Mouse (Mus musculus) gastrocnemius, adult 18-20 months (tissue): ENCODE results near the gene Wdcp. TPM values are rescaled to one million over a fixed set of nuclear protein-coding genes. Genes with fewer than 3 reads are reported as not detected.
"Not testable (repeated sequence)": the region's sequence is repeated elsewhere in the genome, so short reads cannot be mapped to it uniquely, and the experiment has no call there.

Source experiments
- DNase-seq: peaks from one replicate; pipeline ENCODE4 v3.0.0; 2021; ENCODE audit warnings: low spot score
- total RNA-seq, 2 experiments: library from RNA; stranded (reverse); gene quantifications; 2 replicates each; pipeline ENCODE4 v1.2.3; 2021

Wdcp gene
- total RNA-seq, 2 experiments from 2014 or later: 5.6 to 6.2 TPM

- no peak for DNase-seq
These were observed 25.8 kb downstream of the Wdcp start for GRCm38 (mm10) chr12:4868924-4869323.

GRCm38 (mm10) chr12:4871260-4871659 is 28.2 kb downstream of the Wdcp start:
- DNase-seq: no peak

- no peak for DNase-seq
These were observed 29.2 kb downstream of the Wdcp start for GRCm38 (mm10) chr12:4872273-4872672.

GRCm38 (mm10) chr12:4872983-4873477 is 29.9 kb downstream of the Wdcp start:
- no peak for DNase-seq

DNA sequence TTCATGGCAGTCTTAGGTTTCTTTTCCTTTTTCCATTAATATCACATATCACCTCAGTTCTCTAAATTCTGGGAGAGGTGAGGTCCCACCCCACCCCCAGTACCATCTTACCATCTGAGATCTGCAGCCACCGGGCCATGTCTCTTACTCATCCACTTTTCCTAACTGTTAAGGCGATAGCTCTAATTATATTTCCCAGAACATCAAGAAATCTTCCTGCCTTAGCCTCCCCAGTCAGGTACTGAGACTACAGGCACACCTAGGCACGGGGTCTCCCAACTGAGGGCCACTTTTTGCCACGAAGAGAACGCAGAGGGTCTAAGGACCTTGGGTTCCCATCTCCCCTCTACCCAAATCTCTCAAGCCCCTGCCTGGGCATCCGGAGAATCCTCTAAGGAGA is 30.4 kb downstream of the Wdcp start:
- no peak for DNase-seq

DNA sequence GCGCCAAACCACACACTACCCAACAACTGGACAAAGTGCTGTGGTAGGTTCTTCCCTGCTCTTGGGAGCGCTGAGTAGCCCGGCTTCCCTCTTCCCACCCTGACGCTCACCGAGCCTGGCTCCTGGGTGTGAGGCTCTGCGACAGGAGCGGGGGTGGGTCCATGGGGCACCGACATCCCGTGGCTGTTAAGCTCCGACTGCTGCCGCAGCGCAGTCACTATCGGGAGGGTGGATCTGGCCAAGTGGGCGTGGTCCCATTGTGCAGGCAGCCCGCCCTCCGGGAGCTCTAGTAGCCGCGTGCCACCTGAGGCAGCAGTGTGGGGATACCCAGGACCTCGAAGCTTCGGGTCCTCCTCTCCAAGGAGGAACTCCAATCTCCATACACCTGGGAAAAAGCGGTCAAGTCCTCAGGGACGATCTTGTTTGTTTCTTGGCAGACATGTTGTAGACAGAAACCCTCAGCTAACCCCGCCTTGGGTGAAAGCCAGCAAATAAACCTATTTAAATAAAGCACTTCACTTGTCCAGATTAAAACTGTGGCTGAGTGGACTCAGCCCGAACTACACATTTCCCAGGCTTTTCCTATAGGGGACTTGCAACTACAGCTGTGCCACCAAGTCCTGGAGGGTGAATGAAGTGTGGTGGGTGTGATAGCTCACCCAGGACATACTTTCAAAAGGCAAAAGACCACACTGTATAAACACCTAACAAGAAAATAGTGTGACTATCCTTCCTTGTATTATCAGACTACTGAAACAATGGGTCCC is 31.2 kb downstream of the Wdcp start, which contains the start of gene Mfsd2b:
Gene Mfsd2b, minus strand, starts transcription at position 199 of the 767 bp plus-strand sequence.
- peak; percentile 64 for DNase-seq

GRCm38 (mm10) chr12:4875623-4876022 is 32.5 kb downstream of the Wdcp start:
- DNase-seq: no peak

GRCm38 (mm10) chr12:4878296-4878783 is 35.2 kb downstream of the Wdcp start:
- DNase-seq: no peak

GRCm38 (mm10) chr12:4879048-4879447 is 35.9 kb downstream of the Wdcp start:
- DNase-seq: peak; percentile 30

DNA sequence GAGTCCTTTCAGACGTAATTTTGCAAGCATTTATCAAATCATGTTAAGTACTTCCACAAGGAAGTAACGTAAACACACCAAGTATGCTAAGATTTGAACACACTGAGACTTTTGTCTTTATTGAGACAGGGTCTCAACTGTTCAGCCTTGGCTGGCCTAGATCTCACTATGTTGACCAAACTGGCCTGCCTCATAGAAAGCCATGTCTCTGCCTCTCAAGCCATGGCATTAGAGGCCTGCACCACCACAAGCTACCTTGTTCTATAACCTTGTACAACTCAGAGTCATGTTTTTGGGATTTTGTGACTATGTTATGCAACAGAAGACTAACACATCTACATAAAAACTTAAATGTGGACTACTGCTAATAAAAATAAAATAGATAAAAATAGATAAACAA is 39.0 kb downstream of the Wdcp start:
- no peak for DNase-seq

DNA sequence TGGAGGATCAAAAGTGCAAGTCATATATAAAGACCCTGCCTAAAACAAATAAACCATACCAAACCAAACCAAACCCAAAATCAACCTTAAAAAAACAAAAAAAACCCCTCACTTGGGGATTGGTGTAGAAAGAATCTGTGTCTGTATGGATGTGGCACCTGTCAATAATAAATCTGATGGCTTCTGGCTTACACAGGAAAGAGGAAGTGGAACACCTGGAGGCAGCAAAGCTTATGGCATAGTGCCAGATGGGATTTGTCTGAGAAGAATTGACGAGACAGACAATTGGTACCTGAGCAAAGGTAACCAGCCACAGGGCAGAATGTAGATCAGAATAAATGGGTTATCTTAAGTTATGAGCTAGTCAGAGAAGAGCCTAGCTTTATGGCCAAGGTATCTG is 42.0 kb downstream of the Wdcp start:
- DNase-seq: no peak

DNA sequence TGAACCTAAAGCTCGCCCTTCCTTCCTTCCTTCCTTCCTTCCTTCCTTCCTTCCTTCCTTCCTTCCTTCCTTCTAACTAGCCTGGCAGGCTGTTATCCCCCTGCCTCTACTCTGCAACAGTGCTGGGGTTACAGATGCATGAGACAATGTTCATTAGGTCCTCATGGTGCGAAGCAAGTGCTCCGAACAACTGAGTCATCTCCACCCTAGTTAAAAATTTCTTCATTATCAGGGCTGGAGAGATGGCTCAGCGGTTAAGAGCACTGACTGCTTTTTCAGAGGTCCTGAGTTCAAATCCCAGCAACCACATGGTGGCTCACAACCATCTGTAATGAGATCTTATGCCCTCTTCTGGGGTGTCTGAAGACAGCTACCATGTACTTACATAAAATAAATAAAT is 43.5 kb downstream of the Wdcp start:
- DNase-seq: not testable (repeated sequence)

- DNase-seq: no peak
These were observed 45.6 kb downstream of the Wdcp start for GRCm38 (mm10) chr12:4888739-4889138.

DNA sequence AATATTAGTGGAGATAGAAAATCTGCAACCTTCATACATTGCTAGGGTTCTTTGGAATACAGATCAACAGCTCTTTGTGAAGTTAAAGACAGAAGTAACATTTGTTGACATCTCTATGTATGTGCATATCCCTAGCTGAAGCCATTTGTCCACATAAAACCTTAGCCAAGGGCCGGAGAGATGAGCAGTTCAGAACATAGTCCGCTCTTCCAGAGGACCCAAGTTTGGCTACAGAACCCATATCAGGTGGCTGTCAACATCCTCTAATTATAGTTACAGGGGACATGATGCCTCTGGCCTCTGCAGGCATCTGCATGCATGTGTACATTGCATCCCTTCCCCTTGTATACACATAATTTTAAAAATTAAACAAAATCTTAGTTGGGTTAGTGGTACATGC is 46.1 kb downstream of the Wdcp start:
- peak; percentile 55 for DNase-seq

GRCm38 (mm10) chr12:4889891-4890290 is 46.8 kb downstream of the Wdcp start:
- no peak for DNase-seq

GRCm38 (mm10) chr12:4898024-4898423 is 54.9 kb downstream of the Wdcp start:
- DNase-seq: no peak

DNA sequence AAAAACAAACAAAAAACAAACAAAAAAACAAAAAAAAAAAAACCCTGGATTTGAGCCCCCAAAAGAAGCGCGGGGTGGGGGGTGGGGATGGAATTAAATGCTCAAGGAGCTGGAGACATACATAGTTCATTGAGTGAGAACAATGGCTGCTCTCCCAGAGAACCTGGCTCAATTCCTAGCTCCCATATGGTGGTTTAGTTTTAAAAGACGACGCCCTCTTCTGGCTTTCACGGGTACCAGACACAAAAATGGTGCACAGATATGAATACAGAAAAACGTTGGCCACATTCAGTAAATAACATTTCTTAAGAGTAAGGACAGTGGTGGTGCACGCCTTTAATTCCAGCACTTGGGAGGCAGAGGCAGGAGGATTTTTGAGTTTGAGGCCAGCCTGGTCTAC is 62.8 kb downstream of the Wdcp start:
- no peak for DNase-seq

GRCm38 (mm10) chr12:4906476-4906875 is 63.4 kb downstream of the Wdcp start:
- DNase-seq: no peak

- DNase-seq: peak; percentile 93
These were observed 64.1 kb downstream of the Wdcp start, which contains the start of gene Ubxn2a for GRCm38 (mm10) chr12:4906951-4907906. Gene Ubxn2a, minus strand, starts transcription at chr12:4907705.

- DNase-seq: no peak
These were observed 65.3 kb downstream of the Wdcp start for GRCm38 (mm10) chr12:4908391-4908790.
